Mouse (Mus musculus): ENCODE data around the gene C8b. TPM values are rescaled to one million over a fixed set of nuclear protein-coding genes. Genes with fewer than 3 reads are reported as not detected.
A peak's percentile ranks its signal among the peaks of the same experiment; 100 is the strongest.

The C8b gene
- polyA plus RNA-seq (2015; fragmentation: Nextera tagmentation; extraction: Ambion mirVana) = 0.25 TPM in 1 of 2 replicates, not detected in the other

DNA sequence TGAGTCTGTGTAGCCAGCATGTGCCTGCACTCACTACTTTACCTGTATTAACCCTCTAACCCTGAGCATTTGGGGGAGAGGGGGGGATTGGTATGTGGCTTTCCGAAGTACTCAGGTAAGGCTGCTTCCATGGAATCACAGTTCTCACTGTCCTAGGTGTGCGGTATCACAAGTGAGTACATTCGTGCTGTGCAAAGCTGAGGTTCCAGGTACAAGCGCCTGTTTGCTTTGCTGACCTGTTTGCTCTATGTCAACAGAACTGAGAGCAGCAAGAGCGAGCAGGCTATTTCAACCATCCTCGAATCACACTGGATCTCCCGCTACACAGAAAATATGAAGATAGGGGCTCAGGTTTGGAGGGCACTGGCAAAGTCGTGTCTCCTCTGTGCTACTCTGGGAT lies at the start of gene C8b:
C8b (plus strand) TSS at position 253 of the 400 bp plus-strand sequence.
- WGBS = 96% methylated on average over 8 of the region's 8 CpGs
- H3K9ac ChIP-seq (replicated peaks; ENCODE audit: low read depth, low read length) = no peak within 1 kb of the TSS
- no peak within 1 kb of the TSS for H3K27ac ChIP-seq (ENCODE audit: low read length)
- no peaks in the 10 kb centered on the region for H3K27me3 ChIP-seq (replicated peaks; ENCODE audit: control insufficient read depth, insufficient read depth, low read length)
- peaks cover 14% of the 10 kb centered on the region for H3K4me1 ChIP-seq (replicated peaks; ENCODE audit: control insufficient read depth, insufficient read depth, low read length)
- no peaks in the 10 kb centered on the region for H3K9me3 ChIP-seq (ENCODE audit: control insufficient read depth, low read length)
- no peak for ATAC-seq
- no peak within 1 kb of the TSS for H3K4me2 ChIP-seq (ENCODE audit: low read length)
- no peaks in the 10 kb centered on the region for H3K36me3 ChIP-seq (ENCODE audit: control insufficient read depth, insufficient read depth)
- no peak within 1 kb of the TSS for H3K4me3 ChIP-seq (replicated peaks; ENCODE audit: low read length)

DNA sequence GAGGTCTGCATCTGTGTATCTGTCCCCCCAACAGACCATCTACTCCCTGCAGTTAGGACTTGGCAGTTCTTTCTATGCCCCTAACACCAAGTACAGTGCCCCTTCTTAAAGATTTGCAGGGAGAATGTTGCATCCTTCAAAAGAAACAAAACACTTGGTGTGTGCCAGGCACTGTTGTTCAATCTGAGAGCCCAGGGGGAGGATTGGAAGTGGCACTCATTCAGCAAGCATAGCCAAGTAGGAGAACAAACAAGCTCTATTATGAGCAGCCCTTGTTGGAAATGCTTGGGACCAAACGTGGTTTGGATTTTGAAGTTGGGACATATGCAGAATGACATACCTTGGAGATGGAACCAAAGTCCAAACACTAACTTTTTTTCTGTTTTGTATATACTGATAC lies 49.6 kb upstream of the C8b start:
- WGBS = 15% methylated on average over 1 of the region's 1 CpGs
- H3K9ac ChIP-seq (replicated peaks; ENCODE audit: low read depth, low read length) = no peak overlapping the region
- no peak overlapping the region for H3K4me3 ChIP-seq (replicated peaks; ENCODE audit: low read length)
- no peaks in the 10 kb centered on the region for H3K36me3 ChIP-seq (ENCODE audit: control insufficient read depth, insufficient read depth)
- peaks cover 30% of the 10 kb centered on the region for H3K4me1 ChIP-seq (replicated peaks; ENCODE audit: control insufficient read depth, insufficient read depth, low read length)
- no peaks in the 10 kb centered on the region for H3K27me3 ChIP-seq (replicated peaks; ENCODE audit: control insufficient read depth, insufficient read depth, low read length)
- H3K9me3 ChIP-seq (ENCODE audit: control insufficient read depth, low read length) = no peaks in the 10 kb centered on the region
- 0 out of 2 replicates have a peak overlapping the region, but pooled peaks have one; percentile 24 for H3K27ac ChIP-seq (ENCODE audit: low read length)
- ATAC-seq = no peak
- H3K4me2 ChIP-seq (ENCODE audit: low read length) = no peak overlapping the region

DNA sequence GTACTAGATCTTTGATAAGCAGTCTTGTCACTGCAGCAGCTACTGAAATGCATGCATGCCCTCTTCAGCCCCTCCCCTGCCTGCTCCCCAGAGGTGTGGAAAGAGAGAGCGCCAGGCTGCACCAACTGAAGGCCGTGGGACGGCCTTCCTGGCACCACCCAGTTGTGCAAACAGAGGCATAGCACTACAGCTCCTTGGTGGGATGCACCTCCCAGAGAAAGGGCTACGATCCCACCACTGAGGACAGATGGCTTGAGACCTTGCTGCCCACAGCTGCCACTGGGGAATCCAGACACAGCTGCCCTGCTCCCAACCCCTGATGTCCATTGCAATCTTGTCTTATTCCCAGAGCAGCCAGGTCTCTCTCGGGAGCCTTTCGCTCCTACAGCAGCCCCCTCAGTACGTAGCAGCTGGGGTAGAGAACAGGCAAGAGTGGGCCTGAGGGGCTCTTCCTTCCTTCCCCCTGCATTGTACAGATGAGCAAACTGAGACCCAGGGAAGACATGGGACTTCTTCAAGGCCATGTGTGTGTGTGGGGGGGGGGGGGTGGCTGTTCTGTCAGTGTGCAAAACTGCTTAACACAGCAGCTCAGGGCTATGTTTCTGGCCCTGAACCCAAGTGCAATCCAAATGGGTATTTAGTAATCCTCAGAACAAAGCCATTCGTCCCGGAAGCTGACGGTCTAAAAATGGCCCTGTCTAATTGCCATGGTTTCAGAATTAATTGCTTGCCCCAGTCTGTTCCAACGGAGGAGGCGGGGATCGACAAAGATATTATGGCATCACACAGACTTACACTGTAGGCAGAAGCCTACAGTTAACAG lies 46.9 kb upstream of the C8b start:
- peak overlapping the region; percentile 64; the same call in 1 of the 2 replicates for H3K27ac ChIP-seq (ENCODE audit: low read length)
- no peaks in the 10 kb centered on the region for H3K27me3 ChIP-seq (replicated peaks; ENCODE audit: control insufficient read depth, insufficient read depth, low read length)
- no peak overlapping the region; the same call in 1 of the 2 replicates for H3K9ac ChIP-seq (replicated peaks; ENCODE audit: low read depth, low read length)
- peak; percentile 81 for ATAC-seq
- H3K9me3 ChIP-seq (ENCODE audit: control insufficient read depth, low read length) = no peaks in the 10 kb centered on the region
- peaks cover 37% of the 10 kb centered on the region for H3K4me1 ChIP-seq (replicated peaks; ENCODE audit: control insufficient read depth, insufficient read depth, low read length)
- H3K4me3 ChIP-seq (replicated peaks; ENCODE audit: low read length) = no peak overlapping the region
- WGBS = 14% methylated on average over 13 of the region's 13 CpGs
- H3K36me3 ChIP-seq (ENCODE audit: control insufficient read depth, insufficient read depth) = no peaks in the 10 kb centered on the region
- H3K4me2 ChIP-seq (ENCODE audit: low read length) = no peak overlapping the region

DNA sequence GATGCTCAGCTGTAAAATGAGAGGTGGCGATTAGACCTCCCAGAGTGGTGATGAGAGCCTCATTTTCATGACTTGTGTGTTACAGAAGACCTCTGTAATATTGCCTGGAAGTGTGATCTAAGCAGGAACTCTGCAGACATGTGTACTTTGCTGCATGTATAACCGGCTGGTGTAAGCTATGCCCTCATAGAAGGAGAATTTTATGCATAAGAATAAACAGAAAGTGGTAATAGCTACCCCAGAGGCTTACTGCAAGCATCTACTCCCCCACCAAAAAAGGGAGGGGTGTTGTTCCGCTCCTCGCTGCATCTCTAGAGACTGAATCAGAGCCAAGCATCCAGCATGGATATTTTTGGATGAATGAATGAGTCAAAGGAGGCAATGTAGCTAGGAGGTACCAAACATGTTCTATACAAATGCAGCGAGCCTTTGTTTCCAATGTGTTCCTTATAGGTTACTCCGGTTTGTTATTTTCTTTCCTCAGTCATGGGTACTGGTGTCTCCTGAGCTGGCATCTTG lies 42.5 kb upstream of the C8b start:
- Histone ChIP-seq H3K9ac (replicated peaks; ENCODE audit: low read depth, low read length) (no peak overlapping the region), H3K27ac (ENCODE audit: low read length) (peak overlapping the region; percentile 78), H3K4me3 (replicated peaks; ENCODE audit: low read length) (no peak overlapping the region), H3K4me1 (replicated peaks; ENCODE audit: control insufficient read depth, insufficient read depth, low read length) (peaks cover 31% of the 10 kb centered on the region), H3K27me3 (replicated peaks; ENCODE audit: control insufficient read depth, insufficient read depth, low read length) (no peaks in the 10 kb centered on the region), H3K36me3 (ENCODE audit: control insufficient read depth, insufficient read depth) (peaks cover 2% of the 10 kb centered on the region; the same call in 1 of the 2 replicates), H3K9me3 (ENCODE audit: control insufficient read depth, low read length) (no peaks in the 10 kb centered on the region), H3K4me2 (ENCODE audit: low read length) (no peak overlapping the region)
- whole genome bisulfite sequencing = 46% methylated on average over 6 of the region's 6 CpGs
- no peak for ATAC-seq

DNA sequence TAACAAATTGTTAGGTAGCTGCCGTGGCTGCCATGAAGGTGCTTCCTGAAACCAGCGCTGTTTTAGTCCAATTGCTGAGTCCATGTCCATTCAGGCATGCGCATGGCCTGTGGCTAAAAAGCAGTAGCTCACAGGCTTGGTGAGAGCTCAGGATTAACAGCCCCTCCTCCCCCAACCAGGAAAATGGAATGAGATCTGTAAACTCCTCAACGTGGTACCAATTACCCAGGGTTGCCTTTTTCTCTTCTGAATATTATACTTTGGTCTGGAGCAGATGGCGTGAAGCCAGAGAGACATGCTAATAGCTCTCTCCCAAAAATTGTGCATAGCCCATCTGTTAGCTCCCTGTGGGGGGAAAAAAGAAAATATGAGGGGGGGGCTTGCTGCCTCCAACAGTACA lies 41.9 kb upstream of the C8b start:
- no peaks in the 10 kb centered on the region for H3K27me3 ChIP-seq (replicated peaks; ENCODE audit: control insufficient read depth, insufficient read depth, low read length)

DNA sequence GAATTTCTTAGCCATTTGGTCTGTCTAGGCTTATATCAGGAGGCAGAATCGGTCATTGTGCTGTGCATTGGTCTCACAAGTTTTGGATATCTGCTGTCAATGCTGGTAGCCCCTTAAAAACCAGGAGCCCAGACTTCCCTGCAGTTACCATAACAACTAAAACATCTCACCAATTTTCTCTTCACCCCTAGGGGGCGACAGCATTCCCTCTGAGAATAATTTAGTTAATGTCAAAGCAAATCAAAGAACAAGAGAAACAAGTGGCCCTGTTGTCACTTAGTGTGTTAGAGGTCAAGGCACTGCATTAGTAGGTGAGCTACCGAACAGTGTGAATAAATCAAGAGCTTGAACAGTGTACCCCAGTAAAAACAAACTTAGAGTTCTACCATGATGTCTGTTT lies 40.4 kb upstream of the C8b start:
- Histone ChIP-seq H3K4me2 (ENCODE audit: low read length) (no peak overlapping the region), H3K4me3 (replicated peaks; ENCODE audit: low read length) (no peak overlapping the region), H3K27me3 (replicated peaks; ENCODE audit: control insufficient read depth, insufficient read depth, low read length) (no peaks in the 10 kb centered on the region), H3K27ac (ENCODE audit: low read length) (no peak overlapping the region), H3K9ac (replicated peaks; ENCODE audit: low read depth, low read length) (no peak overlapping the region), H3K4me1 (replicated peaks; ENCODE audit: control insufficient read depth, insufficient read depth, low read length) (peaks cover 16% of the 10 kb centered on the region), H3K9me3 (ENCODE audit: control insufficient read depth, low read length) (no peaks in the 10 kb centered on the region), H3K36me3 (ENCODE audit: control insufficient read depth, insufficient read depth) (peaks cover 2% of the 10 kb centered on the region; the same call in 1 of the 2 replicates)
- ATAC-seq = no peak
- 46% methylated on average over 3 of the region's 3 CpGs for WGBS

More for the DNA sequence above, 41.9 kb upstream of the C8b start:
- WGBS = 30% methylated on average over 5 of the region's 5 CpGs
- H3K4me3 ChIP-seq (replicated peaks; ENCODE audit: low read length) = no peak overlapping the region
- no peaks in the 10 kb centered on the region for H3K9me3 ChIP-seq (ENCODE audit: control insufficient read depth, low read length)
- H3K36me3 ChIP-seq (ENCODE audit: control insufficient read depth, insufficient read depth) = peaks cover 2% of the 10 kb centered on the region; the same call in 1 of the 2 replicates
- H3K4me2 ChIP-seq (ENCODE audit: low read length) = no peak overlapping the region
- H3K4me1 ChIP-seq (replicated peaks; ENCODE audit: control insufficient read depth, insufficient read depth, low read length) = peaks cover 24% of the 10 kb centered on the region
- peak; percentile 41 for ATAC-seq
- H3K27ac ChIP-seq (ENCODE audit: low read length) = peak overlapping the region; percentile 78
- H3K9ac ChIP-seq (replicated peaks; ENCODE audit: low read depth, low read length) = no peak overlapping the region

DNA sequence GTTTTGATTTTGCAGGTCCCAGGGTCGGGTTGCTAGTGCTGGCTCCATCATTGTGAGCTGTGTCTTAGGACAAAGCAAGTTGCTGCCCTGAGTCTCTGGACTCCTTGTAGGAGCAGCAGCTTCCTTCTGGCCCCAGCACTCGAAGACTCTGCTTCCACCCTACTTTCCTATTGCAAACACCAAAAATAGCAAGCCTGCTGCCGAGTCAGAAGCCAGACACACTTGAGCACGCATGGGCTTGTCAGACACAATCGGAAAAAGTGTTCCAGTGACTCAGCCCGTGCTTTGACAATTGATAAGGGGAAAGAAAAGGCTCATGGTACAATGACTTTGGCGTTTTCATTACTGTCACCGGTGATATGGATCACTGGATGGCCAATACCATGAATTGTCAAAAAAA lies 36.9 kb upstream of the C8b start:
- H3K27me3 ChIP-seq (replicated peaks; ENCODE audit: control insufficient read depth, insufficient read depth, low read length) = no peaks in the 10 kb centered on the region
- no peak for ATAC-seq
- H3K9me3 ChIP-seq (ENCODE audit: control insufficient read depth, low read length) = no peaks in the 10 kb centered on the region
- WGBS = 81% methylated on average over 8 of the region's 8 CpGs
- H3K4me3 ChIP-seq (replicated peaks; ENCODE audit: low read length) = no peak overlapping the region
- H3K4me2 ChIP-seq (ENCODE audit: low read length) = no peak overlapping the region
- no peak overlapping the region for H3K9ac ChIP-seq (replicated peaks; ENCODE audit: low read depth, low read length)
- peaks cover 2% of the 10 kb centered on the region; the same call in 1 of the 2 replicates for H3K36me3 ChIP-seq (ENCODE audit: control insufficient read depth, insufficient read depth)
- H3K4me1 ChIP-seq (replicated peaks; ENCODE audit: control insufficient read depth, insufficient read depth, low read length) = peaks cover 6% of the 10 kb centered on the region
- no peak overlapping the region for H3K27ac ChIP-seq (ENCODE audit: low read length)

DNA sequence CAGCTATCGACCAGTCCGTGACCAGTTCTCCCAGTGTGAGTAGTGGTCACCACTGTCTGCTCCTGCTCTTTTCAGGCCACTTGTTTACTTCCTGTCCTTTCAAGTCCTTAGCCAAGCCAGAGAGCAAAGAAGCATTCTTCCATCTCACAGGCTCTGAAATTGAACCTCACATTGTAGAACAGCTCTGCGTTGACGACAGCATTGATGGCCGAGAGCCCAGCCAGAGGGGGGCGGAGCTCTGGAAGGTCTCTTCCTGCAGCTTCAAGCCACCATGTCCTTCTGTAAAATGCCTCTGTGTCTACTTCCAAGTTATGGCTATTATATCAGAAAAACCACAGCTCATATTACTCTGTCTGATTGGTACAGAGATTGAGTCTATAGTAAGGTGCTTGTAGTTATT lies 19.6 kb upstream of the C8b start:
- H3K27me3 ChIP-seq (replicated peaks; ENCODE audit: control insufficient read depth, insufficient read depth, low read length) = no peaks in the 10 kb centered on the region
- no peak; the same call in 1 of the 2 replicates for ATAC-seq
- H3K4me3 ChIP-seq (replicated peaks; ENCODE audit: low read length) = no peak overlapping the region
- peaks cover 3% of the 10 kb centered on the region; the same call in 1 of the 2 replicates for H3K36me3 ChIP-seq (ENCODE audit: control insufficient read depth, insufficient read depth)
- no peak overlapping the region for H3K9ac ChIP-seq (replicated peaks; ENCODE audit: low read depth, low read length)
- 47% methylated on average over 6 of the region's 6 CpGs for WGBS
- H3K4me1 ChIP-seq (replicated peaks; ENCODE audit: control insufficient read depth, insufficient read depth, low read length) = peaks cover 6% of the 10 kb centered on the region
- H3K27ac ChIP-seq (ENCODE audit: low read length) = no peak overlapping the region
- H3K4me2 ChIP-seq (ENCODE audit: low read length) = no peak overlapping the region
- no peaks in the 10 kb centered on the region for H3K9me3 ChIP-seq (ENCODE audit: control insufficient read depth, low read length)

DNA sequence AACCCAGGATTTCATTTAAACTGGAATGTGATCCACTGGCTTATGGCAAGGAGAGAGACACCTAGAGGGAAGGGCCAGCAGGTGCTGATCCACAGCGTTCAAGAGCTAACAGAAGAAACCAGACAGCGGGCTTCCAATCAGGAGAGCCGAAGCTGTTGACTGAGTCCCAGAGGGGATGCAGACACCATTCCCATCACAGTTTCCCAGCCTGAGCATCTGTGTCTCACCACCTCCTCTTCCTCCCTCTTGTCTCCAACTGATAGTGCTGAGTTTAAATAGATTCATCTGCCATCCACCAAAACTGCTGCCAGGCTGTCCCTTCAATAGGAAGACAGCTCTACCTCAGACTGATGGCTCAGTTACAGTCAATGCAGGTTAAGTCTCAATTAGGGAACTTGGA lies 12.0 kb upstream of the C8b start:
- no peaks in the 10 kb centered on the region for H3K4me1 ChIP-seq (replicated peaks; ENCODE audit: control insufficient read depth, insufficient read depth, low read length)
- no peak overlapping the region for H3K4me3 ChIP-seq (replicated peaks; ENCODE audit: low read length)
- ATAC-seq = no peak
- no peak overlapping the region for H3K9ac ChIP-seq (replicated peaks; ENCODE audit: low read depth, low read length)
- H3K27ac ChIP-seq (ENCODE audit: low read length) = no peak overlapping the region
- no peaks in the 10 kb centered on the region for H3K36me3 ChIP-seq (ENCODE audit: control insufficient read depth, insufficient read depth)
- H3K27me3 ChIP-seq (replicated peaks; ENCODE audit: control insufficient read depth, insufficient read depth, low read length) = no peaks in the 10 kb centered on the region
- WGBS = 71% methylated on average over 3 of the region's 3 CpGs
- no peaks in the 10 kb centered on the region for H3K9me3 ChIP-seq (ENCODE audit: control insufficient read depth, low read length)
- no peak overlapping the region for H3K4me2 ChIP-seq (ENCODE audit: low read length)

Measured in forebrain, embryonic 16.5 days (tissue).